Mouse (Mus musculus) midbrain, postnatal 0 days (tissue): Measurements from ENCODE around the gene Mrpl27. TPM values are rescaled to one million over a fixed set of nuclear protein-coding genes. Genes with fewer than 3 reads are reported as not detected.
A peak's percentile ranks its signal among the peaks of the same experiment; 100 is the strongest.
"Not testable (repeated sequence)": the region's sequence is repeated elsewhere in the genome, so short reads cannot be mapped to it uniquely, and the experiment has no call there.

Experiments
- ATAC-seq: fragments of 200-750 bp; cut with Nextera tagmentation; 2 replicates; pipeline ENCODE4 v1.8.0; 2017; ENCODE audit warnings: moderate number of reproducible peaks, mild to moderate bottlenecking, moderate TSS enrichment, moderate library complexity; ENCODE audit not compliant: low FRiP score
- DNase-seq: peaks from one replicate; pipeline ENCODE4 v3.0.0-alpha.2; 2015; ENCODE audit warnings: low spot score
- H3K27ac ChIP-seq: fragments of 300-500 bp; sonication (generic); 2 replicates; pipeline ENCODE4 v1.5.1; 2014; ENCODE audit warnings: low read depth, mild to moderate bottlenecking, low read length, mixed read lengths
- H3K27me3 ChIP-seq: fragments of 300-500 bp; sonication (generic); 2 replicates; pipeline ENCODE4 v1.6.1; 2014; ENCODE audit warnings: low read length, control low read depth, mixed read lengths; ENCODE audit not compliant: insufficient read depth
- H3K36me3 ChIP-seq: fragments of 300-500 bp; sonication (generic); 2 replicates; pipeline ENCODE4 v1.6.1; 2014; ENCODE audit warnings: low read length, control low read depth, mixed read lengths; ENCODE audit not compliant: insufficient read depth
- H3K4me1 ChIP-seq: fragments of 300-500 bp; sonication (generic); 2 replicates; pipeline ENCODE4 v1.6.1; 2014; ENCODE audit warnings: mild to moderate bottlenecking, control low read depth, antibody characterized with exemption, low read length, mixed read lengths; ENCODE audit not compliant: insufficient read depth
- H3K4me2 ChIP-seq: fragments of 300-500 bp; sonication (generic); 2 replicates; pipeline ENCODE4 v1.6.1; 2014; ENCODE audit warnings: low read depth, mild to moderate bottlenecking, low read length, mixed read lengths; ENCODE audit not compliant: poor library complexity, severe bottlenecking
- H3K4me3 ChIP-seq: fragments of 300-500 bp; sonication (generic); 2 replicates; pipeline ENCODE4 v1.5.1; 2014; ENCODE audit warnings: low read depth, mild to moderate bottlenecking, low read length, moderate library complexity
- H3K9ac ChIP-seq: fragments of 300-500 bp; sonication (generic); replicated peaks from 2 replicates; pipeline ENCODE4 v1.6.1; 2014; ENCODE audit warnings: mild to moderate bottlenecking, low read length, moderate library complexity, mixed read lengths; ENCODE audit not compliant: poor library complexity, severe bottlenecking
- H3K9me3 ChIP-seq: fragments of 300-500 bp; sonication (generic); 2 replicates; pipeline ENCODE4 v1.6.1; 2016; ENCODE audit warnings: low read length, control low read depth
- CTCF ChIP-seq: IDR thresholded peaks from 2 replicates; pipeline ENCODE4 v1.5.1; 2016; ENCODE audit warnings: antibody characterized with exemption, mild to moderate bottlenecking
- WGBS: fragments of 180-500 bp; shearing (Covaris S2); extraction: QIAGEN DNeasy Blood & Tissue Kit; methylation state at CpG from one replicate; pipeline ENCODE4 v1.1.7; 2014; 5-methylcytosine and 5-hydroxymethylcytosine counted together
- polyA plus RNA-seq: library from polyadenylated mRNA; unstranded; fragments of >200 nt; fragmentation: Nextera tagmentation; extraction: Ambion mirVana; gene quantifications from 2 replicates; pipeline ENCODE4 v1.2.1, GENCODE M21; 2015
- total RNA-seq: library from RNA; depleted of rRNA; stranded (reverse); fragments of >200 nt; gene quantifications from 2 replicates; pipeline ENCODE4 v1.2.3, GENCODE M21; 2014

The Mrpl27 gene
- total and polyA plus RNA-seq, 2 experiments from 2014 or later = 49.5 to 169 TPM

GRCm38 (mm10) chr11:94676754-94677606 is 23.4 kb downstream of the Mrpl27 start, which contains the start of gene Xylt2:
Gene Xylt2, minus strand, starts transcription at chr11:94677515.
- Histone ChIP-seq H3K9ac (peak within 1 kb of the TSS; percentile 91), H3K9me3 (no peaks in the 10 kb centered on the region), H3K4me3 (peak within 1 kb of the TSS; percentile 95), H3K4me2 (peak within 1 kb of the TSS; percentile 85), H3K27ac (peak within 1 kb of the TSS; percentile 86), H3K36me3 (no peaks in the 10 kb centered on the region), H3K27me3 (no peaks in the 10 kb centered on the region), H3K4me1 (peaks cover 15% of the 10 kb centered on the region)
- peak; percentile 95 for ATAC-seq
- DNase-seq = peak; percentile 96
- no peak for TF ChIP-seq CTCF
- under 1% methylated on average over 37 of the region's 82 CpGs for WGBS

- Histone ChIP-seq H3K9ac (peak overlapping the region; percentile 91), H3K27ac (peak overlapping the region; percentile 86), H3K4me3 (peak overlapping the region; percentile 95), H3K9me3 (no peaks in the 10 kb centered on the region), H3K4me1 (peaks cover 15% of the 10 kb centered on the region), H3K4me2 (peak overlapping the region; percentile 85), H3K27me3 (no peaks in the 10 kb centered on the region), H3K36me3 (no peaks in the 10 kb centered on the region)
- DNase-seq (peak; percentile 14), ATAC-seq (no peak)
- TF ChIP-seq CTCF = no peak
- WGBS = 26% methylated on average over 15 of the region's 15 CpGs
These were observed 24.1 kb downstream of the Mrpl27 start for GRCm38 (mm10) chr11:94677607-94678145.

- Histone ChIP-seq H3K4me1 (peaks cover 8% of the 10 kb centered on the region), H3K9ac (no peak overlapping the region), H3K36me3 (no peaks in the 10 kb centered on the region), H3K4me2 (no peak overlapping the region), H3K27ac (no peak overlapping the region), H3K27me3 (no peaks in the 10 kb centered on the region), H3K9me3 (no peaks in the 10 kb centered on the region), H3K4me3 (no peak overlapping the region)
- DNase-seq (no peak), ATAC-seq (no peak)
- TF ChIP-seq CTCF = peak; percentile 27
These were observed 27.1 kb downstream of the Mrpl27 start for GRCm38 (mm10) chr11:94680639-94681038.

GRCm38 (mm10) chr11:94681640-94682039 is 28.1 kb downstream of the Mrpl27 start:
- ATAC-seq (no peak), DNase-seq (no peak)
- H3K4me1 ChIP-seq = no peaks in the 10 kb centered on the region
- no peaks in the 10 kb centered on the region for H3K27me3 ChIP-seq
- H3K9me3 ChIP-seq = no peaks in the 10 kb centered on the region
- H3K27ac ChIP-seq = no peak overlapping the region
- H3K4me3 ChIP-seq = no peak overlapping the region
- H3K36me3 ChIP-seq = no peaks in the 10 kb centered on the region
- no peak overlapping the region for H3K9ac ChIP-seq
- H3K4me2 ChIP-seq = no peak overlapping the region
- WGBS = 87% methylated on average over 4 of the region's 4 CpGs
- TF ChIP-seq CTCF = no peak

- Histone ChIP-seq H3K27me3 (no peaks in the 10 kb centered on the region), H3K36me3 (no peaks in the 10 kb centered on the region), H3K9me3 (no peaks in the 10 kb centered on the region), H3K9ac (no peak overlapping the region), H3K27ac (no peak overlapping the region), H3K4me2 (no peak overlapping the region), H3K4me3 (no peak overlapping the region), H3K4me1 (no peaks in the 10 kb centered on the region)
- DNase-seq (no peak), ATAC-seq (no peak)
- 84% methylated on average over 7 of the region's 7 CpGs for WGBS
- no peak for TF ChIP-seq CTCF
These were observed 28.9 kb downstream of the Mrpl27 start for GRCm38 (mm10) chr11:94682427-94682826.

- WGBS = 81% methylated on average over 6 of the region's 6 CpGs
- no peaks in the 10 kb centered on the region for H3K4me1 ChIP-seq
- no peak for TF ChIP-seq CTCF
- H3K27ac ChIP-seq = no peak overlapping the region
- H3K27me3 ChIP-seq = no peaks in the 10 kb centered on the region
- H3K9ac ChIP-seq = no peak overlapping the region
- no peak overlapping the region for H3K4me2 ChIP-seq
- ATAC-seq = no peak
- H3K9me3 ChIP-seq = no peaks in the 10 kb centered on the region
- no peaks in the 10 kb centered on the region for H3K36me3 ChIP-seq
- DNase-seq = no peak
- no peak overlapping the region for H3K4me3 ChIP-seq
These were observed 33.6 kb downstream of the Mrpl27 start for GRCm38 (mm10) chr11:94687178-94687577.

GRCm38 (mm10) chr11:94692502-94692901 is 38.9 kb downstream of the Mrpl27 start:
- H3K4me1 ChIP-seq, DNase-seq, H3K27me3 ChIP-seq, ATAC-seq, H3K4me3 ChIP-seq, H3K36me3 ChIP-seq, H3K27ac ChIP-seq, H3K9me3 ChIP-seq, H3K9ac ChIP-seq, H3K4me2 ChIP-seq: not testable (repeated sequence)
